Mouse (Mus musculus): Measurements from ENCODE around the gene Gstcd. TPM values are rescaled to one million over a fixed set of nuclear protein-coding genes. Genes with fewer than 3 reads are reported as not detected.

The Gstcd gene
- total and polyA plus RNA-seq, 3 experiments = 11.8 to 59.9 (median 24.7) TPM

GRCm38 (mm10) chr3:132948298-132948795 lies 143.5 kb downstream of the Gstcd start:
- no peaks in the 10 kb centered on the region for H3K36me3 ChIP-seq (replicated peaks)
- no peak overlapping the region for H3K4me3 ChIP-seq (ENCODE audit: low read depth, low read length)
- H3K9me3 ChIP-seq (replicated peaks) = no peaks in the 10 kb centered on the region
- ATAC-seq (ENCODE audit: extremely low read depth, insufficient number of reproducible peaks, low FRiP score, poor library complexity, severe bottlenecking) = no peak
- H3K27me3 ChIP-seq (ENCODE audit: insufficient read depth, low read length) = peaks cover 34% of the 10 kb centered on the region
- TF ChIP-seq POLR2AphosphoS5 (IDR thresholded peaks at IDR 0.05; ENCODE audit: insufficient replicate concordance, low read depth, low read length) (no peak), GATA1 (IDR thresholded peaks at IDR 0.05; ENCODE audit: borderline replicate concordance, low read length) (no peak), GATA2 (IDR thresholded peaks at IDR 0.05; ENCODE audit: borderline replicate concordance, low read depth, low read length) (no peak)
- no peak for DNase-seq (ENCODE audit: low spot score)
- peaks cover 5% of the 10 kb centered on the region; the same call in 1 of the 2 replicates for H3K4me1 ChIP-seq (ENCODE audit: insufficient read depth, low read depth, low read length)

DNA sequence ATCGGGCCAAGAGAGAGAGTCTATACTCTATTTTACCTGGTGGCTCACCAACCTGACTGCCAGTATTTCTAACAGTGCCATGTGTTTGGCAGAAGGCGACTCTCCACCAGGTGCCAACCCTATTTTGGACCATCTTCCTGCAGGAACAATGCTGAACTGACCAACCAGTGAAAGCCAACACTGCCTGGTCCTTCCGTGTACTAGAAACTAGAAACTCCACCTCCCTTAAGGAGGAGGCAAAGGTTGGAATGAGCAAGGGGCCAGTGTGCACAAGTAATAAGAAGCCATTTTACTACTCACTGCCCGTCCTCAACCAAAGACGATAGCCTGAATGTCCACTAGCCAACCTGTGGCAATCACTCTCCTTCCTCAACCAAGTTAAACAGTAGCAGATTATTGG lies 145.7 kb downstream of the Gstcd start:
- no peak for DNase-seq (ENCODE audit: low spot score)
- TF ChIP-seq TAL1 (conservative IDR thresholded peaks at IDR 0.05; ENCODE audit: low read depth, low read length) (no peak), GATA2 (IDR thresholded peaks at IDR 0.05; ENCODE audit: borderline replicate concordance, low read depth, low read length) (no peak), GATA1 (IDR thresholded peaks at IDR 0.05; ENCODE audit: borderline replicate concordance, low read length) (no peak), POLR2AphosphoS5 (IDR thresholded peaks at IDR 0.05; ENCODE audit: insufficient replicate concordance, low read depth, low read length) (no peak), CTCF (IDR thresholded peaks at IDR 0.05; ENCODE audit: low read depth, low read length) (no peak)

GRCm38 (mm10) chr3:132945669-132946068 lies 146.2 kb downstream of the Gstcd start:
- ATAC-seq (ENCODE audit: extremely low read depth, insufficient number of reproducible peaks, low FRiP score, poor library complexity, severe bottlenecking) (no peak), DNase-seq (ENCODE audit: low spot score) (no peak)
- peaks cover 5% of the 10 kb centered on the region; the same call in 1 of the 2 replicates for H3K4me1 ChIP-seq (ENCODE audit: insufficient read depth, low read depth, low read length)
- H3K9me3 ChIP-seq (replicated peaks) = no peaks in the 10 kb centered on the region
- TF ChIP-seq GATA2 (IDR thresholded peaks at IDR 0.05; ENCODE audit: borderline replicate concordance, low read depth, low read length) (no peak), TAL1 (conservative IDR thresholded peaks at IDR 0.05; ENCODE audit: low read depth, low read length) (no peak), POLR2AphosphoS5 (IDR thresholded peaks at IDR 0.05; ENCODE audit: insufficient replicate concordance, low read depth, low read length) (no peak), CTCF (IDR thresholded peaks at IDR 0.05; ENCODE audit: low read depth, low read length) (no peak), GATA1 (IDR thresholded peaks at IDR 0.05; ENCODE audit: borderline replicate concordance, low read length) (no peak)
- H3K36me3 ChIP-seq (replicated peaks) = no peaks in the 10 kb centered on the region
- H3K4me3 ChIP-seq (ENCODE audit: low read depth, low read length) = no peak overlapping the region
- H3K27me3 ChIP-seq (ENCODE audit: insufficient read depth, low read length) = peaks cover 27% of the 10 kb centered on the region

More for the DNA sequence above, 145.7 kb downstream of the Gstcd start:
- Histone ChIP-seq H3K9me3 (replicated peaks) (no peaks in the 10 kb centered on the region), H3K27me3 (ENCODE audit: insufficient read depth, low read length) (peaks cover 31% of the 10 kb centered on the region), H3K4me1 (ENCODE audit: insufficient read depth, low read depth, low read length) (peaks cover 5% of the 10 kb centered on the region; the same call in 1 of the 2 replicates), H3K4me3 (ENCODE audit: low read depth, low read length) (no peak overlapping the region), H3K36me3 (replicated peaks) (no peaks in the 10 kb centered on the region)
- ATAC-seq (ENCODE audit: extremely low read depth, insufficient number of reproducible peaks, low FRiP score, poor library complexity, severe bottlenecking) = no peak

GRCm38 (mm10) chr3:132944609-132945008 lies 147.2 kb downstream of the Gstcd start:
- Histone ChIP-seq H3K4me3 (ENCODE audit: low read depth, low read length) (no peak overlapping the region), H3K36me3 (replicated peaks) (no peaks in the 10 kb centered on the region), H3K9me3 (replicated peaks) (no peaks in the 10 kb centered on the region), H3K27me3 (ENCODE audit: insufficient read depth, low read length) (peaks cover 22% of the 10 kb centered on the region), H3K4me1 (ENCODE audit: insufficient read depth, low read depth, low read length) (peaks cover under 1% of the 10 kb centered on the region)
- ATAC-seq (ENCODE audit: extremely low read depth, insufficient number of reproducible peaks, low FRiP score, poor library complexity, severe bottlenecking) (no peak), DNase-seq (ENCODE audit: low spot score) (no peak)
- TF ChIP-seq TAL1 (conservative IDR thresholded peaks at IDR 0.05; ENCODE audit: low read depth, low read length) (no peak), POLR2AphosphoS5 (IDR thresholded peaks at IDR 0.05; ENCODE audit: insufficient replicate concordance, low read depth, low read length) (no peak), CTCF (IDR thresholded peaks at IDR 0.05; ENCODE audit: low read depth, low read length) (no peak), GATA1 (IDR thresholded peaks at IDR 0.05; ENCODE audit: borderline replicate concordance, low read length) (no peak), GATA2 (IDR thresholded peaks at IDR 0.05; ENCODE audit: borderline replicate concordance, low read depth, low read length) (no peak)

DNA sequence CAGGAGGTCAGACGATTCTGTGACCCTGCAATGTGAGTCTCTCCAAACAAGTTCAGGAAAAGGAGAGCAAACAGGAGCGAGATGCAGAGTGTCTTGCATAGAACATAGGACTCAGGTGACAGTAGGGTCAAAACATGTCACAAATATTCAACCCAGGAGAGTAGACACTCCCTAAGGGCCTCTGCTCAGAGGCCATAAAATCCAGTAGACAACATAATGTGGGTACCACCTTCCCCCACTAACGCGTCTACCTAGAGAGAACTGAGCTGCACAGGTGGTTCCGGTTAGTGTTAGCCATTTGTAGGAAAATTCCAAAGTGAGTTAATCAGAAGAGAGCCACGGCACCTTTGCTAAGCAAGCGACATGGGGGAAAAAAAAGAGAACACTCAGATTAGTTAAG lies 147.6 kb downstream of the Gstcd start:
- no peaks in the 10 kb centered on the region for H3K36me3 ChIP-seq (replicated peaks)
- ATAC-seq (ENCODE audit: extremely low read depth, insufficient number of reproducible peaks, low FRiP score, poor library complexity, severe bottlenecking) = no peak
- TF ChIP-seq CTCF (IDR thresholded peaks at IDR 0.05; ENCODE audit: low read depth, low read length) (no peak), GATA1 (IDR thresholded peaks at IDR 0.05; ENCODE audit: borderline replicate concordance, low read length) (no peak), TAL1 (conservative IDR thresholded peaks at IDR 0.05; ENCODE audit: low read depth, low read length) (no peak), POLR2AphosphoS5 (IDR thresholded peaks at IDR 0.05; ENCODE audit: insufficient replicate concordance, low read depth, low read length) (no peak), GATA2 (IDR thresholded peaks at IDR 0.05; ENCODE audit: borderline replicate concordance, low read depth, low read length) (no peak)
- no peak for DNase-seq (ENCODE audit: low spot score)
- H3K4me3 ChIP-seq (ENCODE audit: low read depth, low read length) = no peak overlapping the region
- no peaks in the 10 kb centered on the region; the same call in 1 of the 2 replicates for H3K4me1 ChIP-seq (ENCODE audit: insufficient read depth, low read depth, low read length)
- H3K9me3 ChIP-seq (replicated peaks) = no peaks in the 10 kb centered on the region
- peaks cover 18% of the 10 kb centered on the region for H3K27me3 ChIP-seq (ENCODE audit: insufficient read depth, low read length)

- Histone ChIP-seq H3K4me3 (ENCODE audit: low read depth, low read length) (no peak overlapping the region), H3K9me3 (replicated peaks) (no peaks in the 10 kb centered on the region), H3K27me3 (ENCODE audit: insufficient read depth, low read length) (peaks cover 10% of the 10 kb centered on the region), H3K36me3 (replicated peaks) (no peaks in the 10 kb centered on the region), H3K4me1 (ENCODE audit: insufficient read depth, low read depth, low read length) (no peaks in the 10 kb centered on the region; the same call in 1 of the 2 replicates)
- TF ChIP-seq TAL1 (conservative IDR thresholded peaks at IDR 0.05; ENCODE audit: low read depth, low read length) = no peak
- no peak for TF ChIP-seq GATA1 (IDR thresholded peaks at IDR 0.05; ENCODE audit: borderline replicate concordance, low read length)
- TF ChIP-seq CTCF (IDR thresholded peaks at IDR 0.05; ENCODE audit: low read depth, low read length) = no peak
- TF ChIP-seq GATA2 (IDR thresholded peaks at IDR 0.05; ENCODE audit: borderline replicate concordance, low read depth, low read length) = no peak
- no peak for TF ChIP-seq POLR2AphosphoS5 (IDR thresholded peaks at IDR 0.05; ENCODE audit: insufficient replicate concordance, low read depth, low read length)
- ATAC-seq (ENCODE audit: extremely low read depth, insufficient number of reproducible peaks, low FRiP score, poor library complexity, severe bottlenecking) (no peak), DNase-seq (ENCODE audit: low spot score) (no peak)
These were observed 149.1 kb downstream of the Gstcd start for GRCm38 (mm10) chr3:132942778-132943177.

All from G1E (cell line).